Mouse (Mus musculus) forebrain, embryonic 13.5 days (tissue): ENCODE results near the gene Tmem100. TPM values are rescaled to one million over a fixed set of nuclear protein-coding genes. Genes with fewer than 3 reads are reported as not detected.

ENCODE experiments used
- ATAC-seq: fragments of 200-750 bp; cut with Nextera tagmentation; 2 replicates; pipeline ENCODE4 v1.8.0; 2017
- H3K27ac ChIP-seq: fragments of 300-500 bp; sonication (generic); 2 replicates; pipeline ENCODE4 v1.5.1; 2015; ENCODE audit warnings: inconsistent platforms, mild to moderate bottlenecking, moderate library complexity
- H3K27me3 ChIP-seq: fragments of 300-500 bp; sonication (generic); 2 replicates; pipeline ENCODE4 v1.6.1; 2015; ENCODE audit warnings: mild to moderate bottlenecking, inconsistent platforms
- H3K36me3 ChIP-seq: fragments of 300-500 bp; sonication (generic); 2 replicates; pipeline ENCODE4 v1.6.1; 2015; ENCODE audit warnings: mild to moderate bottlenecking, inconsistent platforms; ENCODE audit not compliant: poor library complexity, severe bottlenecking
- H3K4me1 ChIP-seq: fragments of 300-500 bp; sonication (generic); 2 replicates; pipeline ENCODE4 v1.6.1; 2015; ENCODE audit warnings: inconsistent platforms
- H3K4me2 ChIP-seq: fragments of 300-500 bp; sonication (generic); 2 replicates; pipeline ENCODE4 v1.6.1; 2015; ENCODE audit warnings: inconsistent platforms, mild to moderate bottlenecking, moderate library complexity
- H3K4me3 ChIP-seq: fragments of 300-500 bp; sonication (generic); 2 replicates; pipeline ENCODE4 v1.5.1; 2015; ENCODE audit warnings: mild to moderate bottlenecking, inconsistent platforms
- H3K9ac ChIP-seq: fragments of 300-500 bp; sonication (generic); 2 replicates; pipeline ENCODE4 v1.6.1; 2015; ENCODE audit warnings: mild to moderate bottlenecking, inconsistent platforms
- H3K9me3 ChIP-seq: fragments of 300-500 bp; sonication (generic); replicated peaks from 2 replicates; pipeline ENCODE4 v1.6.1; 2016; ENCODE audit warnings: inconsistent platforms
- WGBS: fragments of 180-500 bp; shearing (Covaris S2); methylation state at CpG from one replicate; pipeline ENCODE4 v1.1.7; 2015; 5-methylcytosine and 5-hydroxymethylcytosine counted together
- polyA plus RNA-seq: library from polyadenylated mRNA; unstranded; fragments of >200 nt; fragmentation: Nextera tagmentation; extraction: Ambion mirVana; gene quantifications from 2 replicates; pipeline ENCODE4 v1.2.1, GENCODE M21; 2015

Gene Tmem100
- polyA plus RNA-seq, 1 experiment from 2014 or later, result 5.0 TPM

DNA sequence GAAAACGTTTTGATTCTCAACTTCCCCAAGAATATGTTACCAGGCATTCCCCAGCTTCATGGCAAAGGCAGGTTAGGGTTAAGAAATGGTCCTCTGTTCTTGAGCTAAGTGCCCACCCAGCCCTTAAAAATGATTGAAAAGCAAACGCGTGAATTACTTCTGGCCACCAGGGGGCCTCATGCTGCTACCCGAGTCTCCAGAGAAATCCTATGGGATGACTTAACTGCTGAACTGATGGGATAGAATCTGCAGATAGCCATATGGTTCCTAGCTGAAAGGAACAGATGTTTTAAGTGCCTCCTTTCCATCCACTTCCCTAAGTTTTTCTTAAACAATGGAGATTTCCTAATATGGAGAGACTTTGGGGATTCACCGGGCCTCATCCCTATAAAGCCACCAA, 7.9 kb downstream of the Tmem100 start:
- WGBS, result 30% methylated on average over 5 of the region's 5 CpGs
- no peak overlapping the region for H3K9ac ChIP-seq
- H3K4me1 ChIP-seq, result no peaks in the 10 kb centered on the region; the same call in 1 of the 2 replicates
- no peak overlapping the region for H3K4me3 ChIP-seq
- no peak for ATAC-seq
- no peaks in the 10 kb centered on the region for H3K36me3 ChIP-seq
- H3K4me2 ChIP-seq, result no peak overlapping the region
- no peaks in the 10 kb centered on the region; the same call in 1 of the 2 replicates for H3K9me3 ChIP-seq
- no peaks in the 10 kb centered on the region for H3K27me3 ChIP-seq
- no peak overlapping the region for H3K27ac ChIP-seq

DNA sequence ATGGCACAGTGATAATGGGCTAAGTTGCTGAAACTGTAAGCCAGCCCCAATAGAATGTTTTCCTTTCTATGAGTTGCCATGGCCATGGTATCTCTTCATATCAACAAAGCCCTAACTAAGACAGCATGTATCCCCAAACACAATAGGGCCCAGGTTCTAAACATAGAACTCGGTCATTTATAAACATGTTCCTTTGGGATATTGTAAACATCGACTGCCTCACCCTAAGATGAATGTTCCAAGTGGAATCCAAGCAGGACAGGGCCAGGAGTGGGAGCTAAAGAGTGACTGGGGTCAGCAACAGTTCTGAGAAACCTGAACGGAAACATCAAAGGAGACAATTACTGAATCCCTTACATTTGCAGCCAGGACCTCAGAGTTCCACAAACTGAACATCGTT, 14.3 kb downstream of the Tmem100 start:
- ATAC-seq, result no peak
- H3K27ac ChIP-seq, result no peak overlapping the region
- no peaks in the 10 kb centered on the region for H3K36me3 ChIP-seq
- 95% methylated on average over 4 of the region's 4 CpGs for WGBS
- H3K4me1 ChIP-seq, result no peaks in the 10 kb centered on the region
- H3K4me2 ChIP-seq, result no peak overlapping the region
- no peaks in the 10 kb centered on the region for H3K9me3 ChIP-seq
- no peaks in the 10 kb centered on the region for H3K27me3 ChIP-seq
- no peak overlapping the region for H3K9ac ChIP-seq
- no peak overlapping the region for H3K4me3 ChIP-seq

DNA sequence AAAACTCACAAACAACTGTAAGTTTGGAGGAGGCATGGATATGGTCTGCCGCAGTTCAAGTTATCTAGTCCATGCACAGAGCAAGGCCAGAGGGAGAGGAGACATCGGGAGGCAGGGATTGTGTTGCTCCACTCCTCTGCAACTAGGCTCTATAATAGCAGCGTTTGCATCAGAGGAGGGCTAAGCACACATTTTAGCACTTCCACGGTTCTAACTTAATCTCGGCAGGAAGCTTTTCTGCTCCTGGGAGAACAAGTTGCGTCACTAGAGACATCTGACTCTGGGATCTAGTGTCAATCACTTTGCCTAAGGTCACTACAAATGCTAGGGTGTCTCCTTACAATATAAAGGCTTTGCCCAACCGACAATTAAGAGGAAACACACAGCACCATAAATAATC, 16.1 kb downstream of the Tmem100 start:
- H3K9ac ChIP-seq, result no peak overlapping the region
- ATAC-seq, result no peak
- H3K36me3 ChIP-seq, result no peaks in the 10 kb centered on the region
- H3K4me2 ChIP-seq, result no peak overlapping the region
- 51% methylated on average over 7 of the region's 7 CpGs for WGBS
- no peak overlapping the region for H3K27ac ChIP-seq
- H3K4me3 ChIP-seq, result no peak overlapping the region
- no peaks in the 10 kb centered on the region for H3K4me1 ChIP-seq
- H3K9me3 ChIP-seq, result no peaks in the 10 kb centered on the region
- H3K27me3 ChIP-seq, result no peaks in the 10 kb centered on the region

DNA sequence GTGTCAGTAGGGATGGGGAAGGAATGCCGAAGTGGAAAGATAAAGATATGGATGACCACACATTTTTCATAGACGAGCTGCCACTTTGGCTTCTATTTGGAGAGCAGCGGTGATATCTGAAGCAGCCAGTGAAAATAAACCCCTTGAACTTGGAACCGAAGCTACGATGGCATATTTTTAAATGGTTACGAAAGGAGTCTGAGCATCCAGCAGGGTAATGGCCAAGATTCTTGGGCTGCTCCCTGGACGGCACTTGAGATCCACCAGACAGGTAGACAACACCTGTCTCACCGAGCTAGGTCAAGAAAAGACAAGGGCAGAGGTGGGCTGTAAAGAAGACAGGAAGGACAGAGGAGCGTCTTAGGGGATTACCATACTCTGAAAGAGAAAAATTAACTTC, 17.1 kb downstream of the Tmem100 start:
- Histone ChIP-seq H3K9ac (no peak overlapping the region), H3K4me2 (no peak overlapping the region), H3K36me3 (no peaks in the 10 kb centered on the region), H3K4me1 (no peaks in the 10 kb centered on the region), H3K4me3 (no peak overlapping the region), H3K27me3 (no peaks in the 10 kb centered on the region), H3K9me3 (no peaks in the 10 kb centered on the region), H3K27ac (no peak overlapping the region)
- ATAC-seq, result no peak
- 90% methylated on average over 9 of the region's 9 CpGs for WGBS

DNA sequence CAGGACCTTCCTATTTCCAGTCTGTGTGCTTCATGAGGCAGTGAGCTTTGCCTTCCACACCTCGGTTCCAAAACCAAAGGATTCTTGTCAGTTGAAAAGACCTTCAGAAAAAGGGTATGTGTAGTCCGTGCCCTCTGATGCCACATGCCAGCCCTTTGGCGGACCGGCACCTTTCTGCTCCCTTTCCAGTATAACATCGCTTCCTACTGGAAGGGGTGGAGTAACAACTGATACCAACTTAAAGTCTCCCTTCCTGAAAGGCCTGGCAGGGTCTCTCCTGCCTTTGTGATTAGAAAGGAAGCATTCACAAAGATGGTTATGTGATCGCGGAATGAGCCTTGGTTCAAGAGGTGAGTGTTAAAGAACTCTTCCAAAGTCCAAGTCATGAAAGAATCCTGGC, 19.9 kb downstream of the Tmem100 start:
- no peak overlapping the region for H3K9ac ChIP-seq
- H3K4me1 ChIP-seq, result peaks cover 5% of the 10 kb centered on the region; the same call in 1 of the 2 replicates
- H3K4me3 ChIP-seq, result no peak overlapping the region
- no peak overlapping the region for H3K27ac ChIP-seq
- no peak overlapping the region for H3K4me2 ChIP-seq
- H3K27me3 ChIP-seq, result no peaks in the 10 kb centered on the region
- H3K9me3 ChIP-seq, result no peaks in the 10 kb centered on the region
- H3K36me3 ChIP-seq, result no peaks in the 10 kb centered on the region
- WGBS, result 91% methylated on average over 7 of the region's 7 CpGs
- ATAC-seq, result no peak

DNA sequence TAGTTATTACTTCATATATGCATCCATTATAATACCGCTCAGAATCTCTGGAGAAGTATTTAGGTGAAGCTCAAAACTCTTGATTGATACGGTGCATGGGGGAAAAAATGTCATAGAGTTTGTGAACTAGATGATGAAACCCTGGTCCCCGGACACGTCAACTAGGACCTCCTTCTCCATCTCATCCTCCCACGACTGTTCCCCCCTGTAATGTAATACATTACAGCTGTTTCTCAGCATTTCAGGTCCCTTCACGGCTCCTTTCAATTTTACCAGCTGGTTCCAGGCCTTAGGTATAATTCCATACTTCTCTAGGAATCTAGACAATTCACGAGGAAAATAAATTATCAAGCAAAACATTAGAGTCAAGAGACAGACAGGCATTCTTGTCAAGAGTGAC, 22.6 kb downstream of the Tmem100 start:
- Histone ChIP-seq H3K27me3 (no peaks in the 10 kb centered on the region), H3K4me2 (no peak overlapping the region), H3K9ac (no peak overlapping the region), H3K9me3 (no peaks in the 10 kb centered on the region), H3K4me3 (no peak overlapping the region), H3K4me1 (peaks cover 5% of the 10 kb centered on the region; the same call in 1 of the 2 replicates), H3K27ac (no peak overlapping the region), H3K36me3 (no peaks in the 10 kb centered on the region)
- ATAC-seq, result no peak
- 89% methylated on average over 7 of the region's 7 CpGs for WGBS

DNA sequence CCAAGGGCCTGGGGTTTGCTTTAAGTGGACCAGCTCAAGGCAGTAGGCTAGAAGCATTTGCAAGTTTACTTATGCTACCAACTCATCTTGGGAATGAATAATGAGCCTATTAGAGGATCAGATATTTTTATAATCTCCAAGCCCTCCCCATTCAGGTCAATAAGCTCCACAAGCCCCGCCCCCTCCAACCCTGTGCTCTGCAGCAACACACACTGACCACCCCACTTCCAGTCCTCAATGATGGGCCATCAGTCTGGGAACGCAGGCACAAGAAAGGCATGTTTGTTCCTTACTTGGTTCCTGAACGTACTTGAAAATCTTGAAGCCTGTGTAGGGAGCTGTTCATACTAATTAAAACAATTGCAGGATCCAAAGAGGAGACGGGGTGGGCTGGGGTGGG, 23.7 kb downstream of the Tmem100 start:
- no peaks in the 10 kb centered on the region for H3K27me3 ChIP-seq
- WGBS, result 67% methylated on average over 4 of the region's 4 CpGs
- no peak for ATAC-seq

DNA sequence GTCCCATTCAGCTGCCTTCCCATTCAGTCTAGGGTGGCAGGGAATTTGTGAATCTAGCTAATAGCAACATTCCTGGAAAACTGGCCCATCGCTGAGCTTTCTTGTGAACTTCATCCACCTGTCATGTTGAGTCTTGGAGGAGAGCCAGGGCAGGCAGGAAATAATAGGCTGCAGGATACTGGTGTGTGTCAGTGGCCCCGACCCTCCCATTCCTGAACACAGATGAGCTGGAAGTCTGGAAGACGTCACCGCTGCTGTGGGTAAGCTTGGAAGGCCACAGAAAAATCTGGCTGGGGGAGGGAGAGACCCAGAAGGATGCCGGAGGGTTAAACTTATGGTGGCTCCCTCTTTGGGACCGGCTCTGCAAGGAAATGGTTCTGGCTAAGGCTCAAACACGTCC, 24.3 kb downstream of the Tmem100 start:
- H3K27me3 ChIP-seq, result no peaks in the 10 kb centered on the region
- 45% methylated on average over 7 of the region's 7 CpGs for WGBS
- no peak overlapping the region for H3K9ac ChIP-seq
- H3K4me1 ChIP-seq, result peaks cover 5% of the 10 kb centered on the region; the same call in 1 of the 2 replicates
- no peak overlapping the region for H3K4me2 ChIP-seq
- no peak overlapping the region for H3K27ac ChIP-seq
- 0 out of 2 replicates have a peak, but pooled peaks cover 4% of the 10 kb centered on the region for H3K9me3 ChIP-seq
- H3K4me3 ChIP-seq, result no peak overlapping the region
- H3K36me3 ChIP-seq, result no peaks in the 10 kb centered on the region
- no peak for ATAC-seq

More for the DNA sequence above, 23.7 kb downstream of the Tmem100 start:
- no peak overlapping the region for H3K9ac ChIP-seq
- no peaks in the 10 kb centered on the region for H3K36me3 ChIP-seq
- H3K4me3 ChIP-seq, result no peak overlapping the region
- H3K9me3 ChIP-seq, result no peaks in the 10 kb centered on the region
- H3K27ac ChIP-seq, result no peak overlapping the region
- no peak overlapping the region for H3K4me2 ChIP-seq
- peaks cover 5% of the 10 kb centered on the region; the same call in 1 of the 2 replicates for H3K4me1 ChIP-seq

DNA sequence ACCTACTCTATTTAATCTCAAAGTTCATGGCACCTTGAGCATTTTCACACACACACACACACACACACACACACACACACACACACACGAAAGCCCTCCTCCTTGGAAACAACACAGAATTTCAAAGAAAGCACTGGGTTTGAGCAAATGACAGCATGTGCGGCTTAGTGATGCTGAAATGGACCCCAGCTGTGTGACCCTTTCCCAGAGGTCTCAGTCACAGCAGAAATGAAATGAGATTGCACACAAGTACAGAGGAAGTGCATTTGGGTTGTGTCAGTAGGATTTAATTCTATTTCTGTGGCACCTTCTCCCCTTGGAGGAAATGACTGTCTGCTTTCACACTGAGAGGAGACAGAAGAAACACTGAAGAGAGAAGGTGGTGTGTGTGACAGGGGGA, 26.9 kb downstream of the Tmem100 start:
- WGBS, result 59% methylated on average over 2 of the region's 2 CpGs
- no peaks in the 10 kb centered on the region for H3K36me3 ChIP-seq
- no peak for ATAC-seq
- H3K9ac ChIP-seq, result no peak overlapping the region
- peaks cover 5% of the 10 kb centered on the region; the same call in 1 of the 2 replicates for H3K4me1 ChIP-seq
- no peak overlapping the region for H3K4me2 ChIP-seq
- 0 out of 2 replicates have a peak, but pooled peaks cover 4% of the 10 kb centered on the region for H3K9me3 ChIP-seq
- H3K27me3 ChIP-seq, result no peaks in the 10 kb centered on the region
- no peak overlapping the region for H3K27ac ChIP-seq
- no peak overlapping the region for H3K4me3 ChIP-seq

DNA sequence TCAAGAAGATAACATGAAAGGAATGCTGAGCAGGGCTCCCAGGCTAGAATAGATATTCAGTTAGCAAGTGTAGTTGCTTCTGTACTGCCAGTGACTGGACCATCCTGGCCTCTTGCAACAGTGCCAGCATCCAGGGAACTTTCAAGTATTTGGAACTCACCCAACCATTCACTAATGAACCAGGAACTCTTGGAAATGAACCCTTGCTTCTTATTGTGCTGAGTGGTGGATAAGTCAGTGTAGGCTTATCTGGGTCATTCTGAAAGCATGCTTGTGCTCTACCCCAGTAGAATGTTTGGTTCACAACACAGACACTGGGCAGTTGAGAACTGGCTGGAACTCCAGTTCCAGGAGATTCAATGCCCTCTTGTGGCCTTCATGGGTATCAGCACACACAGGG, 29.1 kb downstream of the Tmem100 start:
- Histone ChIP-seq H3K4me3 (no peak overlapping the region), H3K9ac (no peak overlapping the region), H3K36me3 (no peaks in the 10 kb centered on the region), H3K27ac (no peak overlapping the region), H3K4me2 (no peak overlapping the region), H3K4me1 (peaks cover 4% of the 10 kb centered on the region; the same call in 1 of the 2 replicates), H3K9me3 (0 out of 2 replicates have a peak, but pooled peaks cover 4% of the 10 kb centered on the region), H3K27me3 (no peaks in the 10 kb centered on the region)
- no peak for ATAC-seq

DNA sequence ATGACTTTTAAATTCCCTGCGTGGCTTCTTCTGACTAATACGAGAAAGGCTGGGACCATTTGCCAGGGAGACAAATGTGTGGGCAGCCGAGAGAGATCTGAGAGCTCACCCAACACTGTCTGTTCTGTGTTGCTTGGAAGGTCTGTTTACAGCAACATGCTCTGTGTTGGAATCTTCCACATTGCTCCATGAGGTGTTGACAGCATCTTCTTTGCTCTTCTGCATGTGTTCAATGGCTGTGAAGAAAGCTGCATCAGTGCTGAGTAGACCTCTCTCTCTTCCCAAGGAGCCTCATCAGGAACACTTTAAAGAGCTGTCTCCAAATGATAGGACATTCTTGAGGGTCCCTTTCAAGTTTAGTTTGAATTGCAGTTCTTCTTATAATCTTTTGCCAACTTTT, 32.5 kb downstream of the Tmem100 start:
- 86% methylated on average over 3 of the region's 3 CpGs for WGBS
- no peak overlapping the region for H3K9ac ChIP-seq
- no peak overlapping the region for H3K27ac ChIP-seq
- no peaks in the 10 kb centered on the region for H3K36me3 ChIP-seq
- no peaks in the 10 kb centered on the region for H3K27me3 ChIP-seq
- ATAC-seq, result no peak
- H3K4me1 ChIP-seq, result no peaks in the 10 kb centered on the region
- no peak overlapping the region for H3K4me3 ChIP-seq
- H3K4me2 ChIP-seq, result no peak overlapping the region
- H3K9me3 ChIP-seq, result 0 out of 2 replicates have a peak, but pooled peaks cover 4% of the 10 kb centered on the region

DNA sequence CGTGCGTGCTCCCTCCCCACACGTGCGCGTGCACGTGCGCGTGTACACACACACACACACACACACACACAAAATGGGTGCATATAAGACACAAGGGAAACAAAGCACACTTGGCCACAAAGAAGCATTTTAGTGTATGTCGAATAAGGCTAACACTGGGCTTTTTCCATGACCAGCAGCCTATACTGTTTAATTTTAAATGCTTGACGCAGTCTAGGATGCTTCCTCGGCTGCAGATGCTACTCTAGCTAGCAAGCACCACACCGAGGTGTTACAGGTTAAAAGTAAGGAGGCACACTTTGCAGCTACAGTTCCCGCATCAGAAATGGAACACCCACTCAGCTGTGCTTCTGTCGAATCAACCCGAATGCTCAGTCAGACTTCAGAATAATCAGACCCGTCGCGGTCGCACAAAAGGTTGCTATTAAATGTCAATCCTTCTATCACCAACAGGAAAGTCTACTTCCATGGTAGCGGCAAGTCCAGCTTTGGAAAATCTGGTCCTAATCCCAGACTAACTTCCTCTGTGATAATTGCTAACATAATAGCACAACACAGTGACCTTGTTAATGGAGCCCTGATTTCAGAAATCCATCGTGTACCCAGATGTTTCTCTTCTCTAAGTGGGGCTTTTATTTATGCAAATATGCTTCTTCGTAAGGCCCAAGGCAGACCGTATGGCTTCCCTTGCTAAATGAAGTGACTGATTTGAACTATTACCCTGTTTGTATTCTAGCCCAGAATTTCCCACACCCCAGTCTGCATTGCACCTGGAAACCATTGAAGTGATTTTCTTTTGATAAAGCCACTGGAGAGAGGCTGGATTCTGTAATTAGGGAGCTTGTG, 36.5 kb downstream of the Tmem100 start:
- H3K27me3 ChIP-seq, result no peaks in the 10 kb centered on the region
- H3K36me3 ChIP-seq, result no peaks in the 10 kb centered on the region
- WGBS, result 74% methylated on average over 23 of the region's 23 CpGs
- no peak overlapping the region for H3K27ac ChIP-seq
- ATAC-seq, result no peak
- no peaks in the 10 kb centered on the region for H3K4me1 ChIP-seq
- no peak overlapping the region for H3K4me3 ChIP-seq
- H3K4me2 ChIP-seq, result no peak overlapping the region
- no peaks in the 10 kb centered on the region for H3K9me3 ChIP-seq
- H3K9ac ChIP-seq, result no peak overlapping the region

DNA sequence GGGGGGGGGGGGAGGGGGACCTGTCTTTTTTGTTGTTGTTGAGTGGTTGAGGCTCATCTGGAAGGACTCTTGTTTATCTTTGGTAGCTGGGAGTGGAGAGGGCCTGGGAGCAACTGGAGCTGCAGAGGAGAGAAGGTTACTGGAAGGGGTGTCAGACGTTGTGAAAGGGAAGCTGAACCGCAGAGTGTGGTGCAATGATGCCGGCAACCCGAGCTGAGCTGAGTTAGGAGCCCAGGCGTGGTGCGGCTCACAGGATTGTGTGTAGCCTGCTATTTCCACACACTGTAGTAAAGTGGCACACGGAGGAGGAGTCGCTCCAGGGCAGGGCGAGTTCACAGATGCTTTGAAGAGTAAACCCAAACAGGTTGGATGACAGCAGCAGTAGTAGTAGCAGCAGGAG, 41.6 kb downstream of the Tmem100 start:
- Histone ChIP-seq H3K4me2 (no peak overlapping the region), H3K27me3 (no peaks in the 10 kb centered on the region), H3K9me3 (no peaks in the 10 kb centered on the region), H3K4me3 (no peak overlapping the region), H3K27ac (no peak overlapping the region), H3K9ac (no peak overlapping the region), H3K36me3 (no peaks in the 10 kb centered on the region), H3K4me1 (no peaks in the 10 kb centered on the region)
- no peak for ATAC-seq
- 58% methylated on average over 9 of the region's 9 CpGs for WGBS
